Mouse (Mus musculus) monocyte, adult 2 months (primary cell): ENCODE measurements around the gene Endov.
A peak's percentile ranks its signal among the peaks of the same experiment; 100 is the strongest.

Source experiments
- DNase-seq, 2 experiments: peaks; one replicate each; pipeline ENCODE4 v3.0.0; 2022; ENCODE audit warnings: low spot score in 2 of 2, low read depth in 1 of 2

Endov gene

DNA sequence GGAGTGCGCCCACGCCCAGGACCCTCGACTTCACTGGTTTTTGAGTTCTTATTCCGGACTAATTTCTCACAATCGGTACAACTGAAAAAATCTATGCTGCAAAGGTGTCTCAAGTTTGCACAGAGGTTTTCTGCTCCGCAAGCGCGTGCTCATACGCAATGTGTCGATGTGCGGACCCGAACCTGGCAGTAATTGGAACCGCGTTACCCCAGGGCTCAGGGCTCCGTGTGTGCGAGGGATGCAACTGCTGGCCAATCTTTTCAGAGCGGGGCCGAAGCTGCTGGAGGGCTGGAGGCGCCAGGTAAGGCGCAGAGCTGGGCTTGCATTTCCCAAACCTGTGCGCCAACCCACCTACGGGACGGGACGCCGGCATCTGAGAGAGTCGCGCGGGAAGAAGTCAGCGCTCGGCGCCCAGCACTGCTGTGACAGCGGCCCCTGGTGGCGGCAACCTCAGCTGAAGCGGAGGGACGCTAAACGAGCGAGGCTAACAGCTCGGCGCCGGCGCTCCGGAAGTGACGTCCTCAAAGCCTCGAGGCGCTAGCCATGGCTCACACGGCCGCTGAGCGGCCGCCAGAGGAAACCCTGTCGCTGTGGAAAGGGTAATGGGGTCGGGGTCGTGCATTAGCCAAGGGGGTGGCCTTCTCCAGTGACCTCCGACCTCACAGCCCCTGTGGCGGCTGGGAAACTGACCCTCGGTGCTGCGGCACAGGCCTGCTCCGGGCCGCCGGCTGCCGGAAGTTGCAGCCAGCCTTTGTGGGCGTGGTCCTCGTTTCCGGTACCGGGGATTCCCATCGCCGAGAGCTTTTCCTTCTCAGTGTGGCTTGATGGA lies at the start of gene Endov:
TSS of gene Endov (plus strand) at position 487 of the 829 bp plus-strand sequence.
- DNase-seq: peak; percentile 89 to 96

DNA sequence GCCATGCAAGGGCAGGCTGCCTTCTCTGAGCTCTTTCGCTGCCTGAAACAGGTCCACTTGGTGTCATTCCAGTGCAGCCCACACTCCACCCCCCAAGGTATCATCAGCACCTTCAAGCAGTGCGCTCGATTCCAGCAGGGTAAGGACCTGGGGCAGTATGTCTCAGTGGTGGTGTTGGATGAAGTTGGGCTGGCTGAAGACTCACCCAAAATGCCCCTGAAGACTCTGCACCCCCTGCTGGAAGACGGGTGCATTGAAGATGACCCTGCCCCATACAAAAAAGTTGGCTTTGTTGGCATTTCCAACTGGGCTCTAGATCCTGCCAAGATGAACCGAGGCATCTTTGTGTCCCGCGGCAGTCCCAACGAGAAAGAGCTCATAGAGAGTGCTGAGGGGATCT lies 48.9 kb upstream of the Endov start:
- DNase-seq: no peak

DNA sequence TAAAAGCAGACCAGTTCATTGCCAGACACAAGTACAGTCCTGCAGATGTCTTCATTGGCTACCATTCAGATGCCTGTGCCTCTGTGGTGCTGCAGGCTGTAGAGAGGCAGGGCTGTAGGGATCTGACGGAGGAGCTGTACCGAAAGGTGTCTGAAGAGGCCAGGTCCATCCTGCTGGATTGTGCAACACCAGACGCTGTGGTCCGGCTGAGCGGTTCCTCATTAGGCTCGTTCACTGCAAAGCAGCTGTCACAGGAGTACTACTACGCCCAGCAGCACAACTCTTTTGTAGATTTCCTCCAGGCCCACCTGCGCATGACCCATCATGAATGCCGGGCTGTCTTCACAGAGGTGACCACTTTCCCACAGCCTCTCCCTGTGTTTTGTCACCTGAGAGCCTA lies 47.7 kb upstream of the Endov start:
- no peak for DNase-seq

DNA sequence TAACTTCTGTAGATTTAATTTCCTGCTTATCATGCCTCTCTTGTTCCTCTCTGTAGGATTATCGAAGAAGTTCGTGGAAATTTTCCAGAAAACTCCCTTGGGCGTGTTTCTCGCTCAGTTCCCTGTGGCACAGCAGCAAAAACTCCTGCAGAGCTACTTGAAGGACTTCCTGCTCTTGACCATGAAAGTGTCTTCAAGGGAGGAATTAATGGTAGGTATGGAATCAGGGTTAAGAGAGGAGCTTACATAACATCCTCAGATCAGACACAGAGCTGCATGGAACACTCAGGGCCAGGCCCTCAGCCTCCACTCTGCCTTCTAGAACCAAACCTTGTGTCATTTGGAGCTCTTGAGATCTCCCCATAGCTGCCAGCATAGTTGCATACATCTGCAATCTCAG lies 35.0 kb upstream of the Endov start:
- DNase-seq: no peak

DNA sequence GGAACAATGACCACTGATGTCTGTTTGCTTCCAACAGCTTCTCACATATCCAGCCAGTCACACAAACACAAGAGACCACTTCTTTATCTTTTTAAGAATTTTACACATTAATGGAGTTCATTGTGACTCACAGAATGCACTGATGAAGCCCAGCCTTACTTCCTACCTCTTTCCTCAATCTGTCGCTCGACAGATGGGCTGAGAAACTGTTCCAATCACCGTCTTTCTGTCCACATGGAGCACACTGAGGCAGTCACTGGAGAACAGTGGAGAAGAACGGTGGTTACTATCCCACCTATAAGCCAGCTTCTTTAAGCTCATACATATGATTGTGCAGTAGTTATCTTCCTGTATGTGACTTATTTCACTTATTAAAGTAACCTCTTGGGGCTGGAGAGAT lies 13.3 kb upstream of the Endov start:
- no peak for DNase-seq

DNA sequence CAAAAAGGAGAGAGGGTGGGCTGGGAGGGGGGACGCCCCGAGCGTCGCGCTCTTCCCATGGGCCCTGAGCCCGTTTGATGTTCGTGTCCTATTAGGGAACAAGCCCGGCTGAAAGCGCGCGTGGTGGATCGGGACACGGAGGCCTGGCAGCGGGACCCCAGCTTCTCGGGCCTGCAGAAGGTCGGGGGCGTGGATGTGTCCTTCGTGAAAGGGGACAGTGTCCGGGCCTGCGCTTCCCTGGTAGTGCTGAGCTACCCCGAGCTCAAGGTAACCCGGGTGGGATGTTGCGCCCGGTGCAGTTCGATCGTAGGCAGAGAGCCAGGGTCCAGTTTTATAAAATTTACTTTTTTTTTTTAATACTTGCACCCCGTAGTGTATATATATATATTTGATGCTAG lies 542 bp downstream of the Endov start:
- DNase-seq: no peak

DNA sequence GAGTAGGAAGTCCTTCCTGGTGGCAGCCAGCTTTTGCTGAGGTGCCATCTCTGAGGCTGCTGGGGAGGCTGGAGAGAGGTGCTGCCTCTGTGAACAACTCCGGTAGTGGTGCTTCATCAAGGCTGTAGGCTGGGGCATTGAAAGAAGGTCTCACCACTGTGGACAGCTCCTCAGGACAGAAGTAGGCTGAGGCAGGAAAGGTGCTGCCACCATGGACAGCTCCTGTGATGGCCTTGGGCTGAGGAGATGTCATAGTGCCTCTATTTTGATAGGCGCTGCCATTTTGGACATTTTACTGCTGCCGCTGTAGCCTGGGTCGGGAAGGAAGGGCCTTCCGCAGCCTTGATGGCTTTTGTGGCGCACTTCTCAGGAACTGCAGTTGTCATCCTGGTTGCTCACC lies 1.7 kb downstream of the Endov start:
- no peak for DNase-seq

DNA sequence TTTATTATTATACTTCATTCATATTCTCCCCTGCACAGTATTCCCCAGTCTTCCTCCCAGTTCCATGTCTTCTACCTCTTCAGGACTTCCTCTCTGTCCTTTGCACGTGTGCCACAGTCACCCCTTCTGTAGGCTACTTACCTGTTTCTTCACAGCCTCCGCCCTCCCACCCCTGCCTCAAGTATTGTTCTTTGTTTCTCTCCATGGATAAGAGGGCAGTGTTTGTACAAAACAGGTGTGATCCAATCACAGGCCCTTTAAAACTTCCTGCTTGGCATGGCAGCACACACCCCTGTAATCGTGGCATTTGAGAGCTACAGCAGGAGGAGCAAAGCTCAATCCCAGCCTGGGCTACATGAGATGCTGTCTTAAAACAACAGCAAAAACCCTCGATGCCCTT lies 2.4 kb downstream of the Endov start:
- DNase-seq: no peak

DNA sequence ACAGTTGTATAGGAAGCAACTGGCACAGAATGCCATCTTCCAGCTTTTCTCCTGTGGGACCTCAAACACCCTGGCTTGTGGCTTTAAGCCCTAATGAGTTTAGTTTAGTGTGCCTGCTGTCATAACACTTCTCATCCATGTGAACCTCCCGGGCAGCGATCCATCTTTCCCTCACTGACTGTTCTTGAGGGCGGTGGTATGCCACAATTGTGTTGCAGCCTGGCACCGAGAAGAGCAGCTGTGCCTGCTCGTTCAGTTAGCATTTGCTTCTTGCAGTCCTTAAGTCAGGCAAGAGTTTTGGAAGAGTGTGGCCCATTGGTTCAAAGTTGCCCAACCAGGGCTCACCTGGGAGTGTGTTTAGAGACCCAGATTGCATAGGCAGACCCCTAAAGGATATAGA lies 5.0 kb downstream of the Endov start:
- no peak for DNase-seq

DNA sequence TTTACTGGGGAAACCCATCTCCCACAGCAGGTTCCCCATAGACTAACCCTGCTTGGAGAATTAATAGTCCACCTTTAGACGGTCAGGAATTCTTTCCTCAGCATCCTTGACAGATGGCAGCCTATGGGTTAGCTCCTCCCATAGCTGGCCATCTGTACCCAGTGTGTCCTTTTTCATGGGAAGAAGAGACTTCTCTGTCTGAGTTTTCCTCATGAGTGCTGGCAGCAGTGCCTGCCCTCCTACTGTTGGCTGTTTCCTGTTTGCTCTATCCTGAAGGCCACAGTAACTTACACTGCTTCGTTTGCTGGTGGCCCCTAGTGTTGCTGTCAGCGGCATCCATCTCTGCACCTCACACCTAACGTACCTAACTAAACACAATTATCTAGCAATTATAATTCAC lies 6.3 kb downstream of the Endov start:
- DNase-seq: no peak

DNA sequence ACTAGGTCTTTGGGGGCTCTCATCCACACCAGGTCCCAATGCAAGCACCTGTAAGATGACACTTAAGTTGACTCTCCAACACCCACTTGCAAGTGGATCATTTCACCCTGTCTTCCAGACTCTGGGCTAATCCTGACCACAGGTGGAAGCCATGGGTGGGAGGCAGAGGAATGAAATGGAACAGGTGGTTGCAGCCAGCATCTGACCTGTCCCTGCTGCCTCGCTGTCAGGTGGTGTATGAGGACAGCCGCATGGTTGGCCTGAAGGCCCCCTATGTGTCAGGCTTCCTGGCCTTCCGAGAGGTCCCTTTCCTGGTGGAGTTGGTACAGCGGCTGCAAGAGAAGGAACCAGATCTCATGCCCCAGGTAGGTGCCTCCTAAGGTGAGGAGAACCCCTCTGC lies 8.2 kb downstream of the Endov start:
- no peak for DNase-seq

DNA sequence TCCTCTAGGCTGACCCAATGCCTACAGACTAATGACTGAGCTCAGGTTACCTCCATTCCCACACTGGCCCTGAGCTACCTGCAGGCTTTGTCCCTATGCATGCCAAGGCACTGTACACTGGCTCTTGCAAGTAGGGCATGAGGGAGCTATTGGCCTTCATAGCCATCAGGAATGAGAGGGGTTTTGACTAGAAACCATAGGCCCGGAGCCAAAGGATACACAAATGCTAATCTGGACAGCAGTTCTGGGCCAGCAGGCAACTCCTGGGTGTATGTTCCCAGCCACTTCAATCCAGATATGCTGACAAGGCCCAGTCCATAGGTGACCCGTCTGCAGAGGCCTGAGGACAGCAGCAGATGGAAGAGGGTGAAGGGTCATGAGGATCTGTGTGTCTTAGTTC lies 8.9 kb downstream of the Endov start:
- DNase-seq: no peak

DNA sequence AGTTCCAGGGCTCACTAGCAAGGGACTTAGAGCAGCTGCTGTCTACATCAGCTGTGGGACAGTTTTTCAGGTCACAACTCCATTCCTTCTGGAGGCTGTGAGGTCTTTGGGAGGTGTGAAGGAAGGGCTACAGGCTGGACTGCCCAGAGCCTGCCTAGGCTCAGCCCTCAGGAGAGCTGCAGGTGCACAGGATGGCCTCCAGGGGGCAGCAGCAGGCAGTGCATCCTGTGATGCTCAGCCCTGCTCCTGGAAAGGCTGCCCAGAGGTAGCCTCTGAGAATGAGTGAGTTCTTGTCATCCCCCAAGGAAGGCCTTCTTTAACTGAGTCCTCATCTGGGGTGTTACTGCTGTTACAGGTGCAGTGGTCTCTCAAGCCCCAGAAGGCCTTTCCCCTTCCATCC lies 12.5 kb downstream of the Endov start:
- DNase-seq: peak; percentile 8 to 39

DNA sequence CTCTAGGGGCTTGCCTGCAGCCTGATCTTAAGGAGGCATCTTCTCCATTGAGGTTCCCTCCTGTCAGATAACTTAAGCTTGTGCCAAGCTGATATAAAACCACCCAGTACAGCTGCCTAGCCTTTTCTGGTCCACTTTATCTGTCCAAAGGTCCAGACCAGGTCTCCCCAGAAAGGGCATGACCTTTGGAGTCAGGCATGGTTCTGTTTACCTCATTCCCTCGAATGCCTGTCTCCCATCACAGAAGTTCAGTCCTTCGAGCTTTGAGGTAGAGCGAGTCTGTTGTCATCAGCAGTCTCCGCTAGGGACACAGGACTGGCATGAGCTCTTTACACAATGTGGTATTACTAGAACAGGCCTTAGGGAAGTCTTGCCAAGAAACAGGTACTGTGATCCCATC lies 15.2 kb downstream of the Endov start:
- no peak for DNase-seq

DNA sequence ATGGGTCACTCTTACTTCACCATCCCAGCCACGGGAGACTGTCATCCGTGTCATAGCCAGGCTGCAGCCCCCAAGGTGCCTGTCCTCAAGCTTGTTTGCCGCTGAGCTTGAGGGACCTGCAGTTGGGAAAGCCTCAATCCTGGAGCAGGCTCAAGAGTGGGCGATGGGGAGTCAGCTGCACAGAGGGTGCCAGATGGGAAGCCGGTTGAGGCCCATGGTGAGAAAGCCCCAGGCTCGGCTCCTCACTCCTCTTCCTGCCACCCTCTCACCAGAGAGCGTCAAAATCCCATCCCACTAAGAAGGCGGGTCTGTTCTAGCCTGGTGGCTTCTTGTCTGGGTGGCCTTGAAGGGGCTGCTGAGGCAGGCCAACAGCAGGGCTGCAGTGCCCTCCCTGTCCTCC lies 16.6 kb downstream of the Endov start:
- DNase-seq: no peak

DNA sequence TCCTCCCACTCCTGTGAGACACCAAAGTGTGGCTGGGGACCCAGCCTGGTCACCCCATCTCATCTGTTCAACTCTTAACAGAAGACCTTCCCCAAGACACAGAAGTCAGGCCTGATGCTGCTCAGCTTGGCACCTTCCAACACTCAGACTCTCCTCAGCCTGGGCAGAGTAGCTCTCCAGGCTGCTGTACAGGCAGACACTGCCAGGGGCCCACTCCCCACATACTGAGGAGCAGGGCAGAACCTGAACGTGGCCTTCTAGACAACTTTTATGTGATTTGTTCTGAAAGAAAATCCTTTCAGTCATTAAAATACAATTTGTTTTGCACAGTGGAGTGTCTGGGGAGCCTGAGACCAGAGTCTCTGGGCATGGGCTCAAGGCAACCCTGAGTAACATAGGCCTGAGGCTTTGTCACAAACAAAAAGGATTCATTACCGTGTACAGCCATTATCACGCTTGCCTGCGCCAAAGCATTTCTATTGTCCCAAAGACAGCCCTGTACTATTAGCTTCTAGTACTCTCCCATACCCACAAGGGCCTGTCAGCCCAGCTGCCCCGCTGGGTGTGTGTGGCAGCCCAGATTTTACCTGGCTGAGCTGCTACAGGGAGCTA lies 18.1 kb downstream of the Endov start:
- no peak for DNase-seq

DNA sequence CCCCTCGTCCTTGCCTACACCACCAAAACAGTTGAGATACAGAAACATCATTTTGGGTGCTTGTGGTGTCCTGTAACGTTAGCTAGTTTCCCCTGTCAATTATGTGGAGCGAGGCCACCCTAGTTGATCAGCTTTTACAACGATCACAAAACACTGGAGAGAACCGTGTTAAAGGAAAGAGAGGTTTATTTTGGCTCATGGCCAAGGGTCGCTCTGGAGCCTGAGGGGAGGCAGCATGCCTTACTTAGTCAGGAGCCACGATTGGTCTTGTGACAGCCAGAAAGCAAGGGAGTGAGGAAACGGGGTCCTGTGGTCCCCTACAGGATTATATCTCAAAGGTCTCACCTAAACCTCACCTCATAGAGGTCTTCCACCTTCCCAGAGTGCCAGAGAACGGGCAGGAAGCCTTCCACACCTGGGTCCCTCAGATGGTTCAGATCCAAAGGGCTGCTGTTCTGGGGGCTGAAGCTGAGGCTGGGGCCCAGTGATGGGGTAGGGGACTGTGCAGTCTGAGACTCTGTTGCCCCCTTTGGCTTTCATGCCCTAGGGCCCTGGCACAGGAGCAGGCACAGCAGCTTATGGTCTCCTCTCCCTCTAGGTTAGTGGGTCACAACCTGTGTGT lies 22.0 kb downstream of the Endov start:
- no peak for DNase-seq

DNA sequence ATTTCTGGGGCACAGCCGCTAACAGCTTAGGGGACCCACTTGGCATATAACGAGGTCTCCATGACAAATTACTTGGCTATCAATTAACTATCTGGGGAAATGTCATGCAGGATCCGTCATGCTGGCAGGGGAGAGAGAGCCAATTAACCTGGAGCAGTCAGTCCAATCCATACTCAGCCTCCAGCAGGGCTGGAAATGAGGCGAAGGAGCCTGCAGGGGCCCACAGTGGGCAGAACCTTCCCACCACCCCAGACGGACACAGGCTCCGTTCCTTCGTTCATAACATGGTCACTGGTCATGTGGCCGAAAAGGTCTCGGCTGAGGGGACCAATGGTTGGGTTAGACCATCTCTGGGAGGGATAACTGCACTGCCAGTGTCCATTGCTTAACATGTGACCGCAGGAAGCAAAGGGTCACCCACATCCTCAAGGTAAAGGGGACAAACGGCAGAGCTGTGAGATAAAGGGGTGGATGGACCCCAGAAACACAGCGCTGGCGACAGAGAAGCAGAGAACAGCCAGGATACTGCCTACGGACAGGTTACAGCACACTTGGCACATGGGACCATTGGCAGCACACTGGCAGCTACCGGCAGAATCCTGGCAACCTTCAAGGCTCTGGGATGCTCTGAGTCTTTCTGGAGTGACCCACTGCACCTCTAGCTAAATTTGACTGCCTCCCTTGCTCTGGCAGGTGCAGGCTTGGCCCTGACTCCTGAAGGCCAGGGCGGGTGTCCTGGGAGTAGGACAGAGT lies 23.1 kb downstream of the Endov start:
- no peak for DNase-seq

DNA sequence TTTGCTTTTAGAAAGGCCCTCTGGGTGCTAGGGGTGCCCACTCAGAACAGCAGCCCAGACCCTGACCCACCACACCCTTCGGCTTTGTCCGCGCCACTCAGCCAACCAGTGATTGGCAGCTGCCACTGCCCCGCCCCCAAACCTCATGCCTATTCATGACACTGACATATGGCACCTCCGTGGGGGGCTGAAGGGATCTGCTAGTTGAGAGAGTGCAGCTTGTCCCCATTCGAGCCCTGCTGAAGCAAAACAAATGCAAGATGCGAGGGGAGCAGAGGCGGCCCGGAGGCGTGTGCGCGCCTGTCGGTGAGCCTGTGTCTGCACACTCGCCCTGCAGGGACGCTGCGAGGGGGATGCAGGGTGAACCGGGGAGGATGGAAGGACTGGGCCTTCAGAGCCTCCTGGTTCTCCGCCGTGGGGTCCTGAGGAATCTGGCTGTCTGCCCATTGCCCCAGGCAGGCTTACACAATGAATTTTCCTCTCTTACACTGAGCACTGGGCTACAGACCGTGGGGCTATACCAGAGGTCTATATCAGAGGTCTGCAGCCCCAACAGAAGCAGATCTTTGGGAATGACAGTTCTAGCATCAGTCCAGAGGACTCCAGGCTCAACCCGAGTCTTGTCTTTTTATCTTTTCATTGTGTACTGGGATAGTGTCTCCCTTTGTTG lies 24.0 kb downstream of the Endov start:
- DNase-seq: no peak

DNA sequence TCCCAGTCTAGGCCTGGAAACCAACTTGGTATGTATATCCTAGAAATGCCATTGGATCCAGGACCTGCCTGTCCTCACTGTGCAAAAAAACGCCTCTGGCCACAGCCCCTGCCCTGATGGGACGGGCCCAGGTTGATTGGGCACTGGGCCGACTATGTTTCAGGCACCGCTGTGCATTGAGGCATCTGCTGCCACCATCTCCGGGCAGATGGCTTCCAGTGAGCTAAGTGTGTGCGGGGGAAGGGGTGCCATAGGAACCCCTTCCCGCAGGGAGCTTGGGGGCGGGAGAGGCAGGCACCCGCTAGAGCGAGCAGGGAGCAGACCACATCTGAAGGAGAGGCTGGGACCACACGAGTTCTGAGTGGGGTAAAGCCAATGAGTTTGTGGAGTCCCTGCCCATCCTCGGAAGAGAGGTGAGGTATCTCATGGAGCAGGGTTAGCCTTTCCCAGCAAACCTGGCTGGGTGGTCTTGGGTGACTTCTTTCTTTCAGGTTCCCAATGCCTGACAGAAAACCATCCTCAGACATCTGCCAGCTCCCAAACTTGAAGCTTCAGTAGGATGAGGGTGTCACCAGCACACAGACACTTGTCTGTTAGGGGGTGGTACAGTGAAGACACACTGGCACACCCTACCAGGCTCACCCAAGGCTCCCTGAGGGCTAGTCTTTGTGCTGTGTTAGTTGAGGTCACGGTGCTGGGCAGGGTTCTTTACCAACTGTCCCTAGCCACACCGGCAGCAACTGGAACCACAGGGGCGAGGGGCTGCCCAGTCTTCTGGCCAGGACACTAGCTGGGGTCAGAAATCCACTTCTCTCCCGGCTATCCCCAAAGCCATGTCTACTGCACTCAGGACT lies 24.9 kb downstream of the Endov start:
- DNase-seq: no peak
